9 mouse cellular contexts compared by ENCODE assay signal in genomic region chr17:70377020-70377419, GRCm38 (mm10).
A peak's percentile ranks its signal among the peaks of the same experiment; 100 is the strongest.
DNase-seq lines count a peak whose midpoint lies in the region; ATAC-seq lines count a peak whose summit lies in the region.
"Had no signal": no experiment of that assay in that cellular context is flagged by ENCODE, and none has a peak within 500 bp of the region (broad histone marks: within the 10 kb centered on the region; RNA-seq: fewer than 3 reads in every experiment).

No protein-coding gene starts in this region.

- no peaks in the 10 kb centered on the region for H3K9me3 ChIP-seq in midbrain, embryonic 13.5 days
- no peaks in the 10 kb centered on the region for H3K9me3 ChIP-seq in midbrain, embryonic 10.5 days (replicated peaks)
- H3K9me3 ChIP-seq: neural tube, embryonic 12.5 days had no signal

- no peak overlapping the region for H3K4me2 ChIP-seq in midbrain, embryonic 13.5 days (replicated peaks)
- H3K4me2 ChIP-seq: neural tube, embryonic 12.5 days had no signal

- WGBS in midbrain, embryonic 13.5 days: 76% methylated on average over 4 of the region's 4 CpGs
- WGBS in midbrain, embryonic 10.5 days: 74% methylated on average over 4 of the region's 4 CpGs

- H3K27ac ChIP-seq in midbrain, embryonic 13.5 days: no peak overlapping the region
- H3K27ac ChIP-seq in midbrain, embryonic 10.5 days (replicated peaks): no peak overlapping the region
- H3K27ac ChIP-seq: neural tube, embryonic 12.5 days had no signal

- peak; percentile 8 for DNase-seq in gastrocnemius, postnatal 10 days
- DNase-seq in gastrocnemius, adult 18-20 months (ENCODE audit: low spot score): no peak
- DNase-seq in midbrain, embryonic 10.5 days (ENCODE audit: low spot score): no peak
- peak; percentile 30 for DNase-seq in cerebellum, adult 9-11 months
- peak; percentile 51 to 61 for DNase-seq in right cerebral cortex, postnatal 10 days (ENCODE audit: low spot score in 2 of 2)
- no peak for DNase-seq in ovary, adult 18-20 months (ENCODE audit: low spot score)

- H3K4me1 ChIP-seq in midbrain, embryonic 13.5 days (replicated peaks): no peaks in the 10 kb centered on the region
- H3K4me1 ChIP-seq in midbrain, embryonic 10.5 days: no peaks in the 10 kb centered on the region
- H3K4me1 ChIP-seq: neural tube, embryonic 12.5 days had no signal

- H3K36me3 ChIP-seq in midbrain, embryonic 13.5 days: no peaks in the 10 kb centered on the region
- H3K36me3 ChIP-seq in midbrain, embryonic 10.5 days: no peaks in the 10 kb centered on the region
- H3K36me3 ChIP-seq: neural tube, embryonic 12.5 days had no signal

- no peak overlapping the region for H3K9ac ChIP-seq in midbrain, embryonic 13.5 days (replicated peaks)
- H3K9ac ChIP-seq: neural tube, embryonic 12.5 days had no signal

- no peak overlapping the region for H3K4me3 ChIP-seq in midbrain, embryonic 13.5 days (replicated peaks)
- H3K4me3 ChIP-seq in midbrain, embryonic 10.5 days: no peak overlapping the region
- H3K4me3 ChIP-seq: neural tube, embryonic 12.5 days had no signal

- H3K27me3 ChIP-seq in midbrain, embryonic 13.5 days: no peaks in the 10 kb centered on the region
- no peaks in the 10 kb centered on the region for H3K27me3 ChIP-seq in midbrain, embryonic 10.5 days (ENCODE audit: low read depth, poor library complexity, severe bottlenecking)
- H3K27me3 ChIP-seq: neural tube, embryonic 12.5 days had no signal

- peak; percentile 50; the same call in 1 of the 2 replicates for ATAC-seq in midbrain, embryonic 13.5 days
- ATAC-seq in megakaryocyte, adult 5-6 weeks (ENCODE audit: poor library complexity, severe bottlenecking): no peak

Comparison
In these comparisons a context has a peak if more than half of its experiments do, and no peak if none do; other contexts are left out.
1. DNase-seq: peak in gastrocnemius, postnatal 10 days (single experiment), cerebellum, adult 9-11 months (single experiment) and right cerebral cortex, postnatal 10 days (2 of 2); none in gastrocnemius, adult 18-20 months (single experiment), midbrain, embryonic 10.5 days (single experiment) and ovary, adult 18-20 months (single experiment).